Mouse (Mus musculus): Measurements from ENCODE around the gene Adm. TPM values are rescaled to one million over a fixed set of nuclear protein-coding genes. Genes with fewer than 3 reads are reported as not detected.

Adm gene
- 2.2 and 3.1 TPM in 2 replicates for polyA plus RNA-seq (2021; fragmentation: Nextera tagmentation)
- long read RNA-seq, experiment 1, partial matches to known transcripts, result 0 of 2 reads
- long read RNA-seq, experiment 1, other reads (novel, unspliced or antisense), result 0 of 2 reads
- long read RNA-seq, experiment 2, transcript Adm-201 (4 exons, 1,390 nt), result major isoform, 22 of 26 reads
- long read RNA-seq, experiment 2, partial matches to known transcripts, result 4 of 26 reads
- long read RNA-seq, experiment 2, other reads (novel, unspliced or antisense), result 0 of 26 reads

GRCm38 (mm10) chr7:110627486-110628272 is at the start of gene Adm:
Adm (plus strand) TSS chr7:110627661.

GRCm38 (mm10) chr7:110614133-110615063 is 13.1 kb upstream of the Adm start, which contains the start of gene Sbf2:
Sbf2 (minus strand) TSS chr7:110614922.

Other genes starting within 250 kb of the Adm start
- 2.9 and 3.4 TPM in 2 replicates for gene Sbf2, start 12.7 kb upstream of the Adm start, polyA plus RNA-seq (2021; fragmentation: Nextera tagmentation)
- gene Ampd3, start 140.5 kb downstream of the Adm start, polyA plus RNA-seq (2021; fragmentation: Nextera tagmentation), result 9.4 and 9.5 TPM in 2 replicates
- gene Rnf141, start 216.8 kb downstream of the Adm start, polyA plus RNA-seq (2021; fragmentation: Nextera tagmentation), result 190 and 205 TPM in 2 replicates
- gene Lyve1, start 235.6 kb downstream of the Adm start, polyA plus RNA-seq (2021; fragmentation: Nextera tagmentation), result 0.19 and 0.20 TPM in 2 replicates